Mouse (Mus musculus) thymus, postnatal 25 days (tissue): Measurements from ENCODE around the gene Ubap1l.
"Not testable (repeated sequence)": the region's sequence is repeated elsewhere in the genome, so short reads cannot be mapped to it uniquely, and the experiment has no call there.

Experiments used
- DNase-seq: peaks from one replicate; pipeline ENCODE4 v3.0.0; 2022

The Ubap1l gene

DNA sequence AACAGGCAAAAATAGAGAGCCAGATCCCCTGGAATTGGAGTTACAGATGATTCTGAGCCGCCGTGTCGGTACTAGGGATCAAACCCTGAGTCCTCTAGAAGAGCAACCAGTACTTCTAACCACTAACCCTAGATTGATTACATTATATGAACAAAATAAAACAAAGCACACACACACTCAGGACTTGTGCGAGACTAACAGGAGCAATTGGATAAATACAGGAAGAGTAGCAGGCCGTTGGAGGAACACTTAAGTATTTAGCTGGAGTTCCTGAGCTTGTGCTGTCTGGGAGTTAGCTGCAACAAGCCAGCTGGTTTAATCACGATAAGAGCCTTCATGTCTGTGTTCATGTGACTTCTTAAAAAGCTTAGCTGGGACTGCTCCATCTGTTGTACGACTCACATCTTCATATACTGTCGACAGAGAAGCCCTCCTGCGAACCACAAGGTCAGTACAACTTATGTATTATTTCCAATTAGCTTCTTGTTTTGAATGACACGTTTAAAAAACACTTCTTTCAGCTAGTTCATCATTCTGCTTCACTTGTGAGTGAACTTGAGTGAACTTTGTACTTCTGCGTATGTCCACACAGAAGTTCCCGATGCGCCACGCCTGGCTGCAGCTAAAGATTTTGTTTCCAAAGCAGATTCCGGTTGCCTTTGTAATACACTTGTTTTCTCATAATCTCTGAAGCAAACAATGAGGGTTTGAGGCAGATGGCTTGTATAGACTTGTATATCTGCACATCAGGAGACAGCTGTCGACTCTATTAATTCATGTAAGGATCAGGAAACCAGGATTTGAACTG lies at the start of gene Ubap1l:
Gene Ubap1l (plus strand): TSS at position 401 of the 808 bp plus-strand sequence.
- DNase-seq: no peak

DNA sequence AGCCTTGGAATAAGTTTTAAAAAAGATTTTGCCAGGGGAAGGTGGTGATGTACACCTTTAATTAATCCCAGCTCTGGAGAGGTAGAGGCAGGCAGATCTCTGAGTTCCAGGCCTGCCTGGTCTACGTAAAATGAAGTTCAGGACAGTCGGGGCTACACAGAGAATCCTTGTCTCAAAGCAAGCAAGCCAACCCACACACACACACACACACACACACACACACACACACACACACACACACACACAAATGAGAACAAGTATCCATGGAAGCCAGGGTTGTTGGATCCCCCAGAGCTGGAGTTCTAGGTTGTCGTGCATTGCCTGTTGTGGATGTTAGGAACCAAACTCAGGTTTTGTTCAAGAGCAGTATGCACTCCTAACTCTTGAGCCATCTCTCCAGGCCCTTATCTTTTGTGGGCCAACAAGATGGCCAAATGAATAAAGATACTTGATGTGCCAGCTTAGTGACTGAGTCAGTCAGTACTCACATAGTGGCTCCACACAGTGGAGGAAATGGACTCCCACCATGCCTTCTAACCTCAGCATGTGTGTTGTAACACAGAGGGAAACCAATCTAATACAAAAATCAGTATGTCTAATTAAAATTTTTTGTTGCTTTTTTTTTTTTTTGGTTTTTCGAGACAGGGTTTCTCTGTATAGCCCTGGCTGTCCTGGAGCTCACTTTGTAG lies 48.0 kb upstream of the Ubap1l start:
- no peak for DNase-seq

DNA sequence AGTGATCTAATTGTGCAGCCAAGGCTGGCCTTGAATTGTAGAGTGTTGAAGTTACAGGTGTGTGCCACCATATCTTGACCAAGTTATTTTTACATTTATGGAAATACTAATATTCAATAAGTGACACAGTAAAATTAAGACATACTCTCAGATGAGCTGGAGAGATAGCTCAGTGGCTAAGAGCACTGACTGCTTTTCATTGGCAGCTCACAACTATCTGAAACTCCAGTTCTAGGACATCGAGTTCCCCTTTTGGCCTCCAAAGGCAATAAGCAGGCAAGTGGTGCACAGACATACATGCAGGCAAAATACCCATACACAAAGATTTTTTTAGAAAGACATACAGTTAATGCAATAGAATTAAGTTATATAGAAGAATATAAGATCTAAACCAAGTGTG lies 47.0 kb upstream of the Ubap1l start:
- DNase-seq: no peak

DNA sequence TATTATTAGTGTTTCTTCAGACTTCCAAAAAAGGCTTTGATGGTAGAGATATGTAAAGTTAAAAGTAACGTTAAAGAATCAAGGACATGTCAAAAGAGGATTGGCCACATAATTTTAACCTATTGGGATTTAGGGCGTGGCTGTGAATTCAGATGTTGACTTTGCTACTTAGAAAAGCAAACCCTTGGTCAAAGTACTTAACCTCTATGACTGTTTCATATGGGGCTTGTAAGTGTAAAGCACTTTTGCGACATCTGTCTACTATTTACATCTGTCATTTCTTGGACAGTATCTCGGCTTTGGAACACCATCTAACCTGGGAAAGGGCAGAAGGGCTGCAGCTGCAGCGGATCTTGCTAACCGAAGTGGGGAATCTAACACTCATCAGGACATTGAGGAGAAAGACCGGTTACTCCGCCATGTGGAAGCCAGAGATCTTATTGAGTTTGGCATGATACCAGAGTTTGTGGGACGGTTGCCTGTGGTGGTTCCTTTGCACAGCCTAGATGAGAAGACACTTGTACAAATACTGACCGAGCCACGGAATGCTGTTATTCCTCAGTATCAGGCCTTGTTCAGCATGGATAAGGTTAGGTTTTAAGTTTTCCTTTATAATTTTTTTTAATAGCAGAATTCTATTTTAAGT lies 38.5 kb upstream of the Ubap1l start:
- DNase-seq: no peak

DNA sequence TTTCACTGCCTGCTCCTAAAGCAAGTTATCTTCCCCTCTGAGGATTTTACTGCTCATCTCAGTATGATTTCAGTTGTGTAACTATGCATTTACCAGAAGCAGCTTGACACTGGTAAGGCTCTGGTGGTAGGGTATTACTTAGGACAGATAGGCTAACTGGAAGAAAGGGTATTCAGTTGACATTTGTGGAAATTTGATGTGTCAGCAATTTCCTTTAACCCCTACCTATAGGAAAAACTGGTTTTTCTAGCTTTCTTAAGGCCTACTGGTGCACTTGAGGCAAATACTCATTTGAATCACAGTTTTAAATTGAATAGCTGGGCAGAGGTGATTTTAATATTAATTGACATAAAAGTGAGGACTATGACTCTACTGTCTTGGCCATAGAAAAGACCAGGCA lies 34.9 kb upstream of the Ubap1l start:
- DNase-seq: no peak

DNA sequence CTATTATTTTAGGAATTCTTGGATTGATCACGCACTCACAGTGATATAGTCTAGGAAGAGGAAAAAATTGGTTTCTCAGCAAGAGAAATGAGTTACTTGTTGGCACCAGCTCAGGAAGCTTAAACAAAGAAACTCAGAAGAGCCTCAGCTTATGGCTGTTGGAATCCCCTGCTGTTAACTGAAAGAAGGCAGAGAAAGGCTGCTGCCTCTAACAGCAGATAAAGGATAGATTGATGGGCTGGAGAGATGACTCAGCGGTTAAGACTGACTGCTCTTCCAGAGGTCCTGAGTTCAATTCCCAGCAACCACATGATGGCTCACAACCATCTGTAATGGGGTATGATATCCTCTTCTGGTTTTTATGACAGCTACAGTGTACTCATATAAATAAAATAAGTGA lies 33.5 kb upstream of the Ubap1l start:
- DNase-seq: no peak

DNA sequence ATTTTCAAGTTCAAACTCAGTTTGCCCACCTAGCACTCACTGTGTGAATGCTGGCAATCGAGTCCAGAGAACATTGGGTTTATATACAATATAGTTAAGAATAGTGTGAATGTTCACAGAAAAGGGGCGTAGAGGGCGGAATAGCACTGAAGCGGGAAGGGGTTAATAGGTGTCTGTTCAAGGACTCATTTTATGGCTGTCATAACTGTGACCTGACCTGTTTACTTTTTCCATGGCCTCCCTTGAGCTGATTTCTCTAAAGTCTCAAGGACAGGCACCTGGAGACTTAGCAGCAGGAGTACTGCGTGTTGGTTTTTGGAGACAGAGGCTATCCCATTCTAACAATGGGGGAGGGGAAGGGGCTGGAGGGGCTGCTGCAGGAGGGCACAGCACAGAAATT lies 26.9 kb upstream of the Ubap1l start:
- DNase-seq: no peak

DNA sequence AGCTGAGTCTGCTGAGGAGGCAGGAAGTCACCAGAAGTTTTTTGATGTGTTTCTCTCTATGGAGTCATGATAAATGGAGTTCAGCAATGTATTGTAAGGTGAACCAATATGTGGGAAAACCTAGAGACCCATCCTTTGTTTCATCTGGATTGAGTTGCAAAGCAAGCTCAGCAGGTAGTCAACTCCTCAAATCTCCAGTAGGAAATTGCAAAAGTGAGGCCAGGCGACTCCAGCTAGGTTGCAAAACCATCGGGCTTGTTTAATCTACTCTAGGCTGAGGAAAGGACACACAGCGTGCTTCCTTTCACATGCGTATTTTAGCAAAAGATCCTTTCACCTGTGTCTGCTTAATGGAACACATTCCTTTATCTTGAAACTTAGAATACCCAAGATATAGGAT lies 21.7 kb upstream of the Ubap1l start:
- DNase-seq: no peak

DNA sequence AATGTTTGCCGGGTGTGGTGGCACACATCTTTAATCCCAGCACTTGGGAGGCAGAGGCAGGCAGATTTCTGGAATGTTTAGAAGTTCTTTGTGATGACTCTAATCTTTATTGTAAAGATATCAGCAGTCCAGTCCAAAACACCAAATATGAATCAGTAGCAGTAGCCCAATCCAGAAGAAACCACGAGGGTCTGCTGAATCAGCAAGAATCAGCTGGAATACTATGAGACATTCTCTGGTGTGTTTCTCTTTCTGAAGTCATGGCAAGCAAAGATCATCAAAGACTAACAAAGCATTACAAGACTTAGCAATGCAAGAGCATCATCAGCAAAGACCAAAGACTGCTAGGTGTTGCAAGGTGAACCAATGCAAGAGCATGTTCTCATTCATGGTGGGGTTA lies 20.4 kb upstream of the Ubap1l start:
- no peak for DNase-seq

DNA sequence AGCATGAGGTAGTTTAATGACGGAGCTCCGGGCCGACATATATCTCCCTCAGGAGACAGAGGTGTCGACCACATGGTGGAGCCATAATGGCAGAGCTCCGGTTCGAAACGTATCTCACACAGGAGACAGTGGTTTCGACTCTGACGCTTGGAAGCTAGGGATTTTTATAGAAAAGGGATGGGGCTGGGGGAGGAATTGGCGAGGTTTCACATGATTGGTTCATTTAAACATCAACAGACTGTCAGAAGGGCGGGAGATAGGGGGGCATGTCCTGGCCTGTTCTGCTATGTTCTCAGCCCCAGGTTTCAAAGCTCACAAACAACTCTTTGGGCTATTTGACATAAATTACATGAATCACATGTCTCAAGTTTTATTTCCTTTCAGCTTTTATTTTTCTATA lies 15.4 kb upstream of the Ubap1l start:
- DNase-seq: not testable (repeated sequence)

DNA sequence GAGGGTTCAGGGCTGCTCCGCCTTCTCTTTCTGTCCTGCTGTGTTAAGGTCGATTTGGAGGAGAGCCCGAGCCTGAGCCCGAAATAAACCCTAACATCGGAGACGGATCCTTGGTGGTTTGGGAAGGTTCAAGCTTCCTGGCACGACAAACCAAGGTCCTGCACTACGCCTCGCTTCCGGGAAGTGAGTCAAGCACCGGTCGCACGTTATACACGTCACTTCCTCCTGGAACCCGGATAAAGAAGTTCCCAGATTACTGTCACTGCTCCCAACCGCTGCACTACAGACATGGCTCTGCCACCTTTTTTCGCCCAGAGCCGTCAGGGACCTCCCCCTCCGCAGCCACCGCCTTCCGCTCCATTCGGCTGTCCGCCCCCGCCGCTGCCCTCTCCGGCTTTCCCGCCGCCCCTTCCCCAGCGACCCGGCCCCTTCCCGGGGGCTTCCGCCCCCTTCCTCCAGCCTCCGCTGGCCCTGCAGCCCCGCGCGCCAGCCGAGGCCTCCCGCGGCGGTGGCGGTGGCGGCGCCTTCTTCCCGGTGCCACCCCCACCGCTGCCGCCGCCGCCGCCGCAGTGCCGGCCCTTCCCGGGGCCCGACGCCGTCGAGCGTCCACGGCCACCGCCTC lies 14.9 kb upstream of the Ubap1l start, which contains the start of gene Pdcd7:
Gene Pdcd7 (plus strand): TSS at position 251 of the 622 bp plus-strand sequence.
- peak; percentile 92 for DNase-seq

DNA sequence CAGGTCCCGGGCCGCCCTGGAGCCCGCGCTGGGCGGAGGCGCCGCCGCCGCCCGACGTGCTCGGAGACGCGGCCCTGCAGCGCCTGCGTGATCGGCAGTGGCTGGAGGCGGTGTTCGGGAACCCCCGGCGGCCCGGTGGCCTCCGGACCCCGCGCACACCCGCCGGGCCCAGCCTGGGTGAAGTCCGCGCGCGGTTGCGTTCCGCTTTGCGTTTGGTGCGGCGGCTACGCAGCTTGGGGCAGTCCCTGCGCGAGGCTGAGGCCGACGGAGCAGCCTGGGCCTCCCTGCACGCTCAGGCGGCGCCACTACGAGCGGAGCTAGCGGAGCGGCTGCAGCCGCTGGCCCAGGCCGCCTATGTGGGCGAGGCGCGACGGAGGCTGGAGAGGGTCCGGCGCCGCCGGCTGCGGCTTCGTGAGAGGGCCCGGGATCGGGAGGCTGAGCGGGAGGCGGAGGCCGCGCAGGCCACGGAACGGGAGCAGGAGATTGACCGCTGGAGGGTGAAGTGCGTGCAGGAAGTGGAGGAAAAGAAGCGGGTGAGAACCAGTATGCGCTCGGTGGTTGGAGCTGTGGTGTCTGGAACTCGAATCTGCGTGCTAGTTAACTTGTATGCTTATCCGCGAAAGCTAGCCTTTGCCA lies 14.2 kb upstream of the Ubap1l start:
- DNase-seq: peak; percentile 66

DNA sequence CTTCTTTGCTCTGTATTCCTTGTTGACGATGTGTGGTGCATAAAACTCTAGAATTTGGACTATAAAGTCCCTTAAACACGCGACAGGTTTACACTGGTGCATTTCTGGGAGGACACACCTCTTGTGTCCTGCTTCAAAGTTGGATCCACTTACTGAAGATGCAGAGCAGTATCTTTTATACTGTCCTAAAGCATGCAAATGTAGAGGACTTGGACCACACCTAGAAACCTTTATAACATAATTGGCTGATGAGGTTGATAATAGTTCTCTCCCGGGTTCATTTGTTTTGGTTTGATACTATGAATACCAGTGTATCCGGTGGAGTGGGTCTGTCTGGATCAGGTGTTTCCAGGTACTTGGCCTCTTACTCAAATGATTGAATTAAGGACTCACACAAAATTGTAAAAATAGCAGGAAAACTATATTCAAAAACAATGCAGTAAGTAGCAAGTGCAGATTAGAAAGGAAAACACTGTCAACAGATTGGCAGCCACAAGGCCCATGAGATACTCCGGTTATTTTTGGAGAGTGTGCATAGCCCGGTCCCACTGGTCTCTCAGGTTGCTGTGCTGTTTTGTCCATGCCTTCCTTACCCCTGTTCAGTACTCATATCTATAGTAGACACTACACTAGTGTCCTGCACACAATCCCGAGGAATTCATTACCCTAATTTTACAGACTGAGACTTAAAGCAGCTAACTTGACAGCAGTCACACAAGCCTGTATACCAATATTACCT lies 13.6 kb upstream of the Ubap1l start:
- DNase-seq: no peak

DNA sequence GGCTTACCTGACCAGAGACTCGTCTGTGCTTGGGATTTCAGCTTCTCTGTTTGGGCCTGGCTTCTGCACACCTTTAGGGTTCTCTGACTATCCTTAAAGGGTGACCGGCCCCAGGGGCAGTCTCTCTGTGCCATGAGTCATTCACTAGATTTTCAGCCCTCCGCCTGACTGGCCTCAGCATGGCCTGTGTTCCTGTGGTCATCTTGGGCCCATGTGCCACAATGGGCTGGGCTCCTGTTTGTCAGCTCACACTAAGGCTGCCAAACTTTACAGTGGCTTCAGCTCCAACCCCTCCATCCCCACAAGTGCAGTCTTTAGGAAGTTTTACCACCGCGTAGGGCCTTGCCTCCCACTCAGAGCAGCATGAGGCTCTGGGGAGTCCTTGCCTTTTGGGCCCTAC lies 7.6 kb upstream of the Ubap1l start:
- DNase-seq: no peak

DNA sequence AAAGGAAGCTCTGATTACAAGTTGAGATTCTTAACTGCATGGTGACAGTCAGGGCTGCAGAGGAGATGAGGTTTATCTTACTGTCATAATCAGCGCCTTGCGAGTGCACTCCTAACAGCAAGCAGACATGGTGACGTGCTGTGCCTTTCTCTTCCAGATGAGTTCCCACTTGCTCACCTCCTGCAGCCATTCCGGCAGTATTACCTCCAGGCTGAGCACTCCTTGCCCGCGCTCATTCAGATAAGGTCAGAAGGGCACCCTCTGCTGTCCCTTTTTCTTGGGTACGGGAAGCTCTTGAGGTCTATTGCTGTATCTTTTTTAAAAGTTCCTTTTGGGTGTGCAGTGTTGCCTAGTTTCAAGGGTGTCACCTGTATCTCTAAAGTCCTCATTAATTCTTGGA lies 4.3 kb upstream of the Ubap1l start:
- DNase-seq: no peak

DNA sequence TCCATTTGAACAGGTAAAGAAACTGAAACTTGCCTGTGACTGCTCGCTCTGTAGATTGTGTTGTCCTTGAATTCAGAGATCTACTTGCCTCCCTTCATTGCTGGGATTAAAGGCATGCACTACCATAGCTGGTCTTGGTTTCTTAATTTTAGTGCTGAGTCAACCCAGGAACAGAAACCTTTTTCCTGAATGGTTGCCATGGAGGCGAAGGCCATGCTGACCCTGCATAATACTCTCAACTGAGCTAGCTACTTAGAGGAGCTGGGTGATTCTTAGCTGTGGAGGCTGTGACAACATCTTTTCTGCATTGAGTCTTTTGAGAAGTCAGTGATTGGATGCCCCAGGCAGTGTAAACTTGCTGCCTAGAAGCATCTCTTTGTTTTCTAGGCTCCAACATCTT lies 3.9 kb upstream of the Ubap1l start:
- no peak for DNase-seq

DNA sequence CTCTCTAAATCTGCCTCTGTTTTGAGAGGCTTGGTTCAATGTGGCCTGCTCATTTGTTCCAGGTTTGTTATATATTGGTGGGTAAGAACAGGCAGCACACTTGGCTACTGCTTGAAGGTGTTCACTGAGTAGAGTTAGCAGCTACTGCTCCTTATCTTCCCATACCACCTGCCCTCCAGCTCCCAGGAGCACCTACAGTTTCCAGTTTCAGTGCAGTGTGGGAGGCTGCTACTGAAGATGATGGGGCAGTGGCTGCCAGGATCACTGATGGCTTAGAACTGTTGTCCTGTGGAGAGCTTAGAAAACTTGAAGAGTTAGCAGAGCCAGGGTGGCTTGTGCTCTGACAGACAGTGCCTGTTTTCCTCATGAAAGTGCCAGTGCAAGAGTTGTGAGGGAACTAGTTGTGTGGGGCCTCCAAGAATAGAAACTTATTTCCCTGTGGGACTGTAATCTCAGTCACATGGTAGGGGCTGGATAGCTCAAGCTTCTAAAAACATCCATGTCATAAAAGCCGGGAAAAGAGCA lies 1.8 kb upstream of the Ubap1l start:
- DNase-seq: no peak

DNA sequence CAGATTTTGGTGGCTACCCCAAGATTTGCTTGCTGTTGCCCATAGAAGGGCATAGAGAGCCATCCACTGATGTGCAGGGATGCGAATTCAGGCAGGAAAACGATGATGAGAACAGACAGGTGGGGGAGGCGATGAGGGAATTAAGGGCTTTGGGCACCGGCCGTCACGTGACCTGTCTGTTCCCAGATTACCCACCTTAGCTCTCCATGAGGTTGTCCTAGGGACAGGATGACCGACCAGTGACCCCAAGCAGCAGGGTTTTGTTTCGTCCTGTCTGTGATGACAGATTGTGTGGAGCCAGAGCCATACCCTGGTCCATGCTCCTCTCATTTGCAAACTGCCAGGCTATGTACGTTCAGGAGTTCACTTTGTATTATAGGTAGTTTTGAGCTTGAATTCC lies 2.8 kb downstream of the Ubap1l start:
- no peak for DNase-seq

DNA sequence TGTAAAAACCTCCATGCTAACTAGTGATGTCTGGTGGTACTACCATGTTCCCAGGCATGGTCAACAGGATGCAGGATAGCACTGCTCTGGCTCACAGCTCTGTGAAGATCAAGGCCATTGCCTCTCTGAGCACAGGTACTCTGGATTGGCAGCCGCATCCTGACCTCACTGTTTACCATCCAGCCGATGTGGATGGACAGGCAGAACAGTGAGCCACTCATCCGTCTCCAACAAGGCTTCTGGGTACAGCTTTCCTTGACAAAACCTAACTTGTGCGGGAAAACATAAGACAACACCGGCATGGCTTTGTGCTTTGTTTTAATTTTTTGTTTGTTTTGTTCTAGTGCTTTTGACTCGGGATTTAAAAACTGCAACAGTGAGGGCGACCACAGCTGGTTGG lies 4.9 kb downstream of the Ubap1l start:
- no peak for DNase-seq

DNA sequence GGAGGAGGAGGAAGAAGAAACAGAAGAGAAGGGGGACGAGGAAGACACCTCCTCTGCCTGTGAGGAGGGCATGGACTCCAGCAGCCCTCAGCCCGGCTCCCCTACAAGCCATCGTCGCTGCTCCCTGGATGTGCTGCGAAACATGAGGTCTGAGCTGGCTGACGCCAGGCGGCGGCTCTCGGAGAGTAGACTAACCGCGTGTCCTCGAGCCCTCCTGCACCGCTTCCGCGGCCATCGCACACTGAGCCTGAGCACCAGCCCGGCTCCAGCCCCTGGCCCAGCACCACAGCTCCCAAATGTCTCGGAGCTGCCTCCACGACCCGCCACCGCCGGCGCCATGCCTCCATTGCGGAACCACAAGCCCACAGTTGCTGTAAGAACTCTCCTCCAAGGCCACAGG lies 10.9 kb downstream of the Ubap1l start:
- no peak for DNase-seq

DNA sequence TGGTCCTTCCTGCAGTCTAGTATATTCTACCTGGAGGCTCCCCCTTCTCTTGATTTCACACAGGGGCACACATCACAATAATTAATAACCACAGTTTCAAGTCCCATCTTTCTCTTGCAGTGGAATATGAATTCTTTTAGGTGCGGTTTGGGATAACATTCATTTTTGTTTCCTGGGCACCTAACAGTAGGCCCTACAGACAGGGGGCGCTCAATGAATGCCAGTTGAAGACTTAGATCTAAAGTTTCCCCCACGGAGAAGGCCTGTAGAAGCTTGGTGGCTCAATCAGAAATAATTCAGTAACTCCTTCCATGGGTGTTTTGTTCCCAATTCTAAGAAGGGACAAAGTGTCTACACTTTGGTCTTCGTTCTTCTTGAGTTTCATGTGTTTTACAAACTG lies 11.6 kb downstream of the Ubap1l start:
- peak; percentile 57 for DNase-seq
